Mouse (Mus musculus): ENCODE measurements around the gene Lgi1. TPM values are rescaled to one million over a fixed set of nuclear protein-coding genes. Genes with fewer than 3 reads are reported as not detected.
A peak's percentile ranks its signal among the peaks of the same experiment; 100 is the strongest.

Gene Lgi1
- total and polyA plus RNA-seq, 2 experiments from 2014 or later = not detected

DNA sequence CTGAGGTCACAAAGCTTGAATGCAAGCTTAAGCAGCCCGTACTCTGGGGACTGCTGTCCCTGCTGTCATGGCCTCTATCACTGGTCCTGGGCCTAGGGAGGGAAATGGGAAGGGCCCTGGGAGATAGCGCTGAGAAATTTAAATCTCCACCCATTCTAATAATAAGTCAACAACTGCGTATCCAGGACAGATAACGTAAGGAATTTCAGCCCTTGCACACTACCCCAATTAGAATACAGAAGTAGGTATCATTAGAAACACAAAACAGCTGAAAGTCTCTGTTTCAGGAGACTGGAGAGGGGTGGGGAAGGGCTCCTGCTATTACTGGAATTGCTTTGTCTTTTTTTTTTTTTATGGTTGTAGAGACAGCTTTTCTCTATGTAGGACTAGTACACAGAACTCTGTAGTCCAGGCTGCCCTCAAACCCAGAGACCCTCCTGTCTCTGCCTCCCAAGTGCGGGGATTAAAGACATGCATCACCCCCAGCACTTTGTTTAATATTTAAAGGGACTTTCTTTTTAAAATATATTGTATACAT is 56.4 kb downstream of the Lgi1 start:
- Histone ChIP-seq H3K36me3 (replicated peaks; ENCODE audit: control insufficient read depth, insufficient read depth, low read length) (no peaks in the 10 kb centered on the region), H3K4me2 (ENCODE audit: low read depth, low read length) (no peak overlapping the region), H3K27me3 (ENCODE audit: control insufficient read depth, insufficient read depth, low read length) (no peaks in the 10 kb centered on the region), H3K9me3 (replicated peaks; ENCODE audit: control insufficient read depth, low read length) (no peaks in the 10 kb centered on the region), H3K4me3 (ENCODE audit: low read depth, low read length) (no peak overlapping the region), H3K4me1 (ENCODE audit: control insufficient read depth, insufficient read depth) (no peaks in the 10 kb centered on the region), H3K9ac (replicated peaks; ENCODE audit: low read depth, low read length) (no peak overlapping the region), H3K27ac (ENCODE audit: low read depth) (no peak overlapping the region)
- no peak for ATAC-seq (ENCODE audit: insufficient read depth, low read depth)
- WGBS = 35% methylated on average over 5 of the region's 5 CpGs
- DNase-seq (ENCODE audit: low spot score) = no peak
- TF ChIP-seq CTCF (IDR thresholded peaks at IDR 0.05; ENCODE audit: low read depth) (no peak), EP300 (IDR thresholded peaks at IDR 0.05; ENCODE audit: low read depth) (no peak)

DNA sequence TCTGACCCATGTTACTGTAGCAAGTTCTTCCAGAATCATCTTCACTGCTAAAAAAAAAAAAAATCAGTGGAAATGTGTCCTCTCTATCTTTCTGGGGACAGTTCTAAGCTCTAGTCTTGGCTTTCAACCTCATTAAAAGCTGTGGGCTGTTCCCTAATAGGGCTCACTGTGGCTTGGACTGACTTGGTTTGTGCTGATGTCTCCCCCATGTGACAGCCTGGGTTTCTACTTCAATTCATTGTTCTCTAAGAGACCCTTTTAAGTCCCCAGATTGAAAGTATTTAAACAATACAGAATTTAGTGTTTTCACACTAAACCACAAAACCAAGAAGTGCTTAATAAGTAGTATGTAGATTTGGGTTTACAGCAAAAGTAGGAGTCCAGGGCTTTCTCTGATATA is 59.4 kb downstream of the Lgi1 start:
- Histone ChIP-seq H3K4me3 (ENCODE audit: low read depth, low read length) (no peak overlapping the region), H3K36me3 (replicated peaks; ENCODE audit: control insufficient read depth, insufficient read depth, low read length) (no peaks in the 10 kb centered on the region), H3K4me2 (ENCODE audit: low read depth, low read length) (no peak overlapping the region), H3K27ac (ENCODE audit: low read depth) (no peak overlapping the region), H3K27me3 (ENCODE audit: control insufficient read depth, insufficient read depth, low read length) (no peaks in the 10 kb centered on the region), H3K4me1 (ENCODE audit: control insufficient read depth, insufficient read depth) (no peaks in the 10 kb centered on the region), H3K9ac (replicated peaks; ENCODE audit: low read depth, low read length) (no peak overlapping the region), H3K9me3 (replicated peaks; ENCODE audit: control insufficient read depth, low read length) (no peaks in the 10 kb centered on the region)
- no peak for ATAC-seq (ENCODE audit: insufficient read depth, low read depth)
- TF ChIP-seq CTCF (IDR thresholded peaks at IDR 0.05; ENCODE audit: low read depth) = no peak
- TF ChIP-seq EP300 (IDR thresholded peaks at IDR 0.05; ENCODE audit: low read depth) = no peak
- DNase-seq (ENCODE audit: low spot score) = no peak

DNA sequence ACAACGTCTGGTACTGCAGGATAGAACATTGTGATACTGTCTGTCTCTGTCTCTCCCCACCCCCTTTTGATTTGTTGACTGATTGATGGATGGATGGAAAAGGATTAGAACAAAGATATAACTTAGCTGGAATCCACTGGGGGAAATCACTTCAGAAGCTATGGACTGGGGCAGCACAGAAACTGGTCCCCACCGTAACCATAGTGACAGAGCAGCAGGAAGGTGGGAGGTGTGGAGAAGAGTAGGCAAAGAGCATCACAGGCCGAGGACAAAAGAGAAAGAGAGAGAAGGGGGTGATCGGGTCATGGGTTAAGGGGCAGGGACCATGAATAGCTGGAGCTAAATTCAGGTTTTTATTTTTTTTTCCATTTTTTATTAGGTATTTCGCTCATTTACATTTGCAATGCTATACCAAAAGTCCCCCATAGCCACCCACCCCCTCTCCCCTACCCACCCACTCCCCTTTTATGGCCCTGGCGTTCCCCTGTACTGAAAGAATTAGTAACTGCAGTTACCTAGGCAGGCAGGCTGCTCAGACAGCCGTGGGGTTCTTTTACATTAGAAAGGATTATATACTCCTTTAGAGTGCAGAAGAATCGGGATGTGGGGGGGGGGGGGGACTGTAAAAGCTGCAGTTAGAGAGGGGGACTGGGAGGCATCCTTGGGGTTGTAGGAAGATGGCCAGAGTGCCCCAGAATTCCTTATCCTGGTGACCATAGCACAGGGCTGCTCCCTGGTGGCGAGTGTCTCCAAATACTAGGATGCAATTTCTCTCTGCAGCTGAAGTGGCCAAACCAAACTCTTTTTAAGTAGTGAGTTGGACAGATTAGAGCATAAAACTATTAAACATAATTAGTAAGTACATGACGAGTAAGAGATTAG is 60.1 kb downstream of the Lgi1 start:
- Histone ChIP-seq H3K9ac (replicated peaks; ENCODE audit: low read depth, low read length) (no peak overlapping the region), H3K4me3 (ENCODE audit: low read depth, low read length) (no peak overlapping the region), H3K27ac (ENCODE audit: low read depth) (no peak overlapping the region), H3K36me3 (replicated peaks; ENCODE audit: control insufficient read depth, insufficient read depth, low read length) (no peaks in the 10 kb centered on the region), H3K27me3 (ENCODE audit: control insufficient read depth, insufficient read depth, low read length) (no peaks in the 10 kb centered on the region), H3K9me3 (replicated peaks; ENCODE audit: control insufficient read depth, low read length) (no peaks in the 10 kb centered on the region), H3K4me1 (ENCODE audit: control insufficient read depth, insufficient read depth) (no peaks in the 10 kb centered on the region), H3K4me2 (ENCODE audit: low read depth, low read length) (no peak overlapping the region)
- WGBS = 40% methylated on average over 10 of the region's 10 CpGs
- ATAC-seq (ENCODE audit: insufficient read depth, low read depth) (no peak), DNase-seq (ENCODE audit: low spot score) (no peak)
- TF ChIP-seq EP300 (IDR thresholded peaks at IDR 0.05; ENCODE audit: low read depth) (no peak), CTCF (IDR thresholded peaks at IDR 0.05; ENCODE audit: low read depth) (peak; percentile 41)

DNA sequence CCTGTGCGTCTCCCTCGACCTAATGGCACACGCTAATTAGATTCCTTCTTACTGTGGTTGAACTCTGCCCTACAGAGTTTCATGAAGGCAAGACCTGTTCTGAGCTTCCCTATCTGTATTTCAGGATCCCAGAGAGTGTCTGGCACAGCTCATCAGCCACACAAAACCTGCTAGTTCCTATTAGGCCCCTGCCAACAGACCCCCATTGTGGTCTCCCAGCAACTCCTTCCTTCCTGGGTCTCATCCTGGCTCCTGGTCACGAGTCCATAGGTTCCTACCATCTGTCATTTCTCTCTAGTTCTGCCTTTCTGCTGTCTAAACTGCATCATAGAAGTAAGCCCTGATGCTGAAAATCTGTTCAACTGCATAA is 60.7 kb downstream of the Lgi1 start:
- Histone ChIP-seq H3K36me3 (replicated peaks; ENCODE audit: control insufficient read depth, insufficient read depth, low read length) (no peaks in the 10 kb centered on the region), H3K9ac (replicated peaks; ENCODE audit: low read depth, low read length) (no peak overlapping the region), H3K27ac (ENCODE audit: low read depth) (no peak overlapping the region), H3K4me2 (ENCODE audit: low read depth, low read length) (no peak overlapping the region), H3K4me3 (ENCODE audit: low read depth, low read length) (no peak overlapping the region), H3K9me3 (replicated peaks; ENCODE audit: control insufficient read depth, low read length) (no peaks in the 10 kb centered on the region), H3K4me1 (ENCODE audit: control insufficient read depth, insufficient read depth) (no peaks in the 10 kb centered on the region), H3K27me3 (ENCODE audit: control insufficient read depth, insufficient read depth, low read length) (no peaks in the 10 kb centered on the region)
- DNase-seq (ENCODE audit: low spot score) (no peak), ATAC-seq (ENCODE audit: insufficient read depth, low read depth) (no peak)
- TF ChIP-seq EP300 (IDR thresholded peaks at IDR 0.05; ENCODE audit: low read depth) (no peak), CTCF (IDR thresholded peaks at IDR 0.05; ENCODE audit: low read depth) (no peak)
- 59% methylated on average over 4 of the region's 4 CpGs for WGBS

DNA sequence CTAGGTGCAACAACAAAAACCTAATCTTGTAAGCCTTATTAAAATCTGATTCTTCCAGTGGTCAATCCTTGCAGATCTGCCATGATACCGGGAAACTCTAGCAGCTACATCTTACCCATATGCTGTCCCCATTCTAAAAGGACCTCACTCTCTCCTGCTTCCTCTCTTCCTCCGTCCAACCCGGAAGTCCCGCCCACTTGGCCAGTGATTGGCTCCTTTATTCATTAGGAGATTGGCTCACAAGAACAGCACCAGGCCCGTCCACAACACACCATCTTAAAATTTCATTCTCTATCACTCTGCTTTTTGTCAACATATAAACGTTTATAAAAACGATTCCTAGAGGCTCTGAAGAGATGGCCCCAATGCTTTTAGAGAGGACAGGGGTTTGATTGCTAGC is 61.5 kb downstream of the Lgi1 start:
- Histone ChIP-seq H3K36me3 (replicated peaks; ENCODE audit: control insufficient read depth, insufficient read depth, low read length) (no peaks in the 10 kb centered on the region), H3K4me3 (ENCODE audit: low read depth, low read length) (no peak overlapping the region), H3K4me2 (ENCODE audit: low read depth, low read length) (no peak overlapping the region), H3K4me1 (ENCODE audit: control insufficient read depth, insufficient read depth) (no peaks in the 10 kb centered on the region), H3K9me3 (replicated peaks; ENCODE audit: control insufficient read depth, low read length) (no peaks in the 10 kb centered on the region), H3K27me3 (ENCODE audit: control insufficient read depth, insufficient read depth, low read length) (no peaks in the 10 kb centered on the region), H3K27ac (ENCODE audit: low read depth) (no peak overlapping the region), H3K9ac (replicated peaks; ENCODE audit: low read depth, low read length) (no peak overlapping the region)
- TF ChIP-seq CTCF (IDR thresholded peaks at IDR 0.05; ENCODE audit: low read depth) = no peak
- TF ChIP-seq EP300 (IDR thresholded peaks at IDR 0.05; ENCODE audit: low read depth) = no peak
- ATAC-seq (ENCODE audit: insufficient read depth, low read depth) (no peak), DNase-seq (ENCODE audit: low spot score) (no peak)
- 81% methylated on average over 7 of the region's 7 CpGs for WGBS

Measured in heart, postnatal 0 days (tissue).